Mouse (Mus musculus): ENCODE measurements around the gene Togaram2.
"Not testable (repeated sequence)": the region's sequence is repeated elsewhere in the genome, so short reads cannot be mapped to it uniquely, and the experiment has no call there.

Gene Togaram2

GRCm38 (mm10) chr17:71721019-71721418 lies 48.0 kb downstream of the Togaram2 start:
- DNase-seq (ENCODE audit: extremely low spot score, low read depth, low spot score), result no peak

GRCm38 (mm10) chr17:71730655-71731054 lies 57.6 kb downstream of the Togaram2 start:
- no peak for DNase-seq (ENCODE audit: extremely low spot score, low read depth, low spot score)

- DNase-seq (ENCODE audit: extremely low spot score, low read depth, low spot score), result no peak
Observed at GRCm38 (mm10) chr17:71736442-71736841, 63.4 kb downstream of the Togaram2 start.

GRCm38 (mm10) chr17:71742156-71742555 lies 69.1 kb downstream of the Togaram2 start:
- DNase-seq (ENCODE audit: extremely low spot score, low read depth, low spot score), result no peak

GRCm38 (mm10) chr17:71742935-71743334 lies 69.9 kb downstream of the Togaram2 start:
- DNase-seq (ENCODE audit: extremely low spot score, low read depth, low spot score), result no peak

GRCm38 (mm10) chr17:71746114-71746513 lies 73.1 kb downstream of the Togaram2 start:
- DNase-seq (ENCODE audit: extremely low spot score, low read depth, low spot score), result no peak

- no peak for DNase-seq (ENCODE audit: extremely low spot score, low read depth, low spot score)
Observed at GRCm38 (mm10) chr17:71747561-71747960, 74.5 kb downstream of the Togaram2 start.

- no peak for DNase-seq (ENCODE audit: extremely low spot score, low read depth, low spot score)
Observed at GRCm38 (mm10) chr17:71749616-71750168, 76.6 kb downstream of the Togaram2 start.

GRCm38 (mm10) chr17:71752831-71753230 lies 79.8 kb downstream of the Togaram2 start, which contains the start of gene Pcare:
Gene Pcare (minus strand): TSS chr17:71752894.
- DNase-seq (ENCODE audit: extremely low spot score, low read depth, low spot score), result no peak

GRCm38 (mm10) chr17:71760536-71760935 lies 87.5 kb downstream of the Togaram2 start:
- DNase-seq (ENCODE audit: extremely low spot score, low read depth, low spot score), result no peak

- DNase-seq (ENCODE audit: extremely low spot score, low read depth, low spot score), result not testable (repeated sequence)
Observed at GRCm38 (mm10) chr17:71768173-71768572, 95.1 kb downstream of the Togaram2 start, which contains the start of gene Clip4. Gene Clip4 (plus strand): TSS chr17:71768473.

GRCm38 (mm10) chr17:71769564-71769963 lies 96.5 kb downstream of the Togaram2 start:
- DNase-seq (ENCODE audit: extremely low spot score, low read depth, low spot score), result no peak

- DNase-seq (ENCODE audit: extremely low spot score, low read depth, low spot score), result no peak
Observed at GRCm38 (mm10) chr17:71770696-71771095, 97.6 kb downstream of the Togaram2 start.

GRCm38 (mm10) chr17:71774173-71774572 lies 101.1 kb downstream of the Togaram2 start:
- DNase-seq (ENCODE audit: extremely low spot score, low read depth, low spot score), result no peak

- DNase-seq (ENCODE audit: extremely low spot score, low read depth, low spot score), result no peak
Observed at GRCm38 (mm10) chr17:71775279-71775678, 102.2 kb downstream of the Togaram2 start.

GRCm38 (mm10) chr17:71778696-71779095 lies 105.6 kb downstream of the Togaram2 start:
- DNase-seq (ENCODE audit: extremely low spot score, low read depth, low spot score), result no peak

Measured in hindlimb bud, embryonic 11.5 days (tissue).